9 mouse cellular contexts compared by ENCODE assay signal in genomic region chr6:70956936-70957335, GRCm38 (mm10). TPM values are rescaled to one million over a fixed set of nuclear protein-coding genes. Genes with fewer than 3 reads are reported as not detected.
DNase-seq lines count a peak whose midpoint lies in the region; ATAC-seq and TF ChIP-seq lines count a peak whose summit lies in the region.
"Had no signal": no experiment of that assay in that cellular context is flagged by ENCODE, and none has a peak within 500 bp of the region (broad histone marks: within the 10 kb centered on the region; RNA-seq: fewer than 3 reads in every experiment).

No protein-coding gene starts in this region.

- H3K4me2 ChIP-seq in hindbrain, embryonic 15.5 days = peak overlapping the region; percentile 80
- H3K4me2 ChIP-seq in midbrain, postnatal 0 days (ENCODE audit: low read depth, low read length, poor library complexity, severe bottlenecking) = peak overlapping the region; percentile 91

- no peak for DNase-seq in gastrocnemius, adult 2 months
- DNase-seq in gastrocnemius, postnatal 4 days (ENCODE audit: low spot score in 2 of 2) = no peak
- DNase-seq in midbrain, postnatal 0 days (ENCODE audit: low spot score) = no peak
- DNase-seq in urinary bladder, postnatal 36 days (ENCODE audit: low spot score in 2 of 2) = no peak
- no peak for DNase-seq in thymus, postnatal 25 days

- H3K27me3 ChIP-seq in megakaryocyte, embryonic 14.5 days (replicated peaks) = peaks cover 80% of the 10 kb centered on the region
- peaks cover 66% of the 10 kb centered on the region for H3K27me3 ChIP-seq in hindbrain, embryonic 15.5 days
- H3K27me3 ChIP-seq in midbrain, postnatal 0 days (ENCODE audit: insufficient read depth, low read length) = peaks cover 54% of the 10 kb centered on the region

- H3K27ac ChIP-seq in gastrocnemius, adult 2 months = no peak overlapping the region
- no peak overlapping the region for H3K27ac ChIP-seq in hindbrain, embryonic 15.5 days (replicated peaks)
- no peak overlapping the region for H3K27ac ChIP-seq in midbrain, postnatal 0 days (ENCODE audit: low read depth, low read length)

- ATAC-seq in megakaryocyte, adult 5-6 weeks (ENCODE audit: poor library complexity, severe bottlenecking) = no peak
- peak; percentile 43 for ATAC-seq in hindbrain, embryonic 15.5 days (ENCODE audit: low FRiP score, low read depth)
- peak; percentile 56 for ATAC-seq in midbrain, postnatal 0 days (ENCODE audit: low FRiP score)

- peaks cover 13% of the 10 kb centered on the region for H3K4me1 ChIP-seq in megakaryocyte, embryonic 14.5 days
- H3K4me1 ChIP-seq in hindbrain, embryonic 15.5 days (replicated peaks) = peaks cover 13% of the 10 kb centered on the region
- H3K4me1 ChIP-seq in midbrain, postnatal 0 days (ENCODE audit: insufficient read depth, low read length) = peaks cover 7% of the 10 kb centered on the region

- H3K9ac ChIP-seq in hindbrain, embryonic 15.5 days = 0 out of 2 replicates have a peak overlapping the region, but pooled peaks have one; percentile 23
- H3K9ac ChIP-seq in midbrain, postnatal 0 days (replicated peaks; ENCODE audit: low read length, poor library complexity, severe bottlenecking) = no peak overlapping the region

- no peak for TF ChIP-seq CTCF in gastrocnemius, adult 2 months (IDR thresholded peaks at IDR 0.05)
- no peak for TF ChIP-seq CTCF in midbrain, postnatal 0 days (IDR thresholded peaks at IDR 0.05)

- intact Hi-C loops in gastrocnemius, adult 2 months (cut with DNase I) = loop anchor here (10.0 kb wide), 1 partner anchor 168 kb away; no protein-coding TSS in a partner anchor

- WGBS in hindbrain, embryonic 15.5 days = 3% methylated on average over 34 of the region's 34 CpGs
- under 1% methylated on average over 34 of the region's 34 CpGs for WGBS in midbrain, postnatal 0 days

- H3K9me3 ChIP-seq in megakaryocyte, embryonic 14.5 days = no peaks in the 10 kb centered on the region
- no peaks in the 10 kb centered on the region for H3K9me3 ChIP-seq in hindbrain, embryonic 15.5 days
- no peaks in the 10 kb centered on the region for H3K9me3 ChIP-seq in midbrain, postnatal 0 days (ENCODE audit: low read length)

- no peaks in the 10 kb centered on the region for H3K36me3 ChIP-seq in megakaryocyte, embryonic 14.5 days (replicated peaks; ENCODE audit: low read length)
- no peaks in the 10 kb centered on the region for H3K36me3 ChIP-seq in hindbrain, embryonic 15.5 days
- H3K36me3 ChIP-seq in midbrain, postnatal 0 days (ENCODE audit: insufficient read depth, low read length) = no peaks in the 10 kb centered on the region

- H3K4me3 ChIP-seq in gastrocnemius, adult 2 months = peak overlapping the region; percentile 43; the same call in 1 of the 2 replicates
- peak overlapping the region; percentile 40 for H3K4me3 ChIP-seq in megakaryocyte, embryonic 14.5 days (replicated peaks)
- H3K4me3 ChIP-seq in hindbrain, embryonic 15.5 days = peak overlapping the region; percentile 40
- peak overlapping the region; percentile 44 for H3K4me3 ChIP-seq in midbrain, postnatal 0 days (ENCODE audit: low read depth, low read length)

RNA-seq across cellular contexts. Expression of gene Foxi3, which starts 0.6 kb away (rescaled TPM):
- total RNA-seq in gastrocnemius, adult 2 months (2021) = not detected
- total RNA-seq in gastrocnemius, postnatal 4 days (2021) = not detected
- not detected in 2 replicates for polyA plus RNA-seq in megakaryocyte, embryonic 14.5 days (2012; ENCODE audit: insufficient read depth, low replicate concordance)
- total RNA-seq in megakaryocyte, adult 5-6 weeks (2015) = not detected in 2 replicates
- total RNA-seq in megakaryocyte, adult 5-6 weeks (2017) = not detected in 2 replicates
- not detected in 2 replicates for polyA plus RNA-seq in hindbrain, embryonic 15.5 days (2015; fragmentation: Nextera tagmentation; extraction: Ambion mirVana)
- not detected in 2 replicates for total RNA-seq in midbrain, postnatal 0 days (2014; rRNA removed)
- polyA plus RNA-seq in midbrain, postnatal 0 days (2015; fragmentation: Nextera tagmentation; extraction: Ambion mirVana) = not detected in 2 replicates
- total RNA-seq: MEL had no signal

RNA-seq across cellular contexts. Expression of gene Tex37, which starts 38.2 kb away (rescaled TPM):
- not detected for total RNA-seq in gastrocnemius, adult 2 months (2021)
- not detected for total RNA-seq in gastrocnemius, postnatal 4 days (2021)
- polyA plus RNA-seq in megakaryocyte, embryonic 14.5 days (2012; ENCODE audit: insufficient read depth, low replicate concordance) = not detected in 2 replicates
- total RNA-seq in megakaryocyte, adult 5-6 weeks (2015) = not detected in 2 replicates
- total RNA-seq in megakaryocyte, adult 5-6 weeks (2017) = not detected in 2 replicates
- not detected in 2 replicates for polyA plus RNA-seq in hindbrain, embryonic 15.5 days (2015; fragmentation: Nextera tagmentation; extraction: Ambion mirVana)
- not detected in 2 replicates for total RNA-seq in midbrain, postnatal 0 days (2014; rRNA removed)
- polyA plus RNA-seq in midbrain, postnatal 0 days (2015; fragmentation: Nextera tagmentation; extraction: Ambion mirVana) = not detected in 2 replicates
- total RNA-seq: MEL had no signal
